In the genomic region with DNA sequence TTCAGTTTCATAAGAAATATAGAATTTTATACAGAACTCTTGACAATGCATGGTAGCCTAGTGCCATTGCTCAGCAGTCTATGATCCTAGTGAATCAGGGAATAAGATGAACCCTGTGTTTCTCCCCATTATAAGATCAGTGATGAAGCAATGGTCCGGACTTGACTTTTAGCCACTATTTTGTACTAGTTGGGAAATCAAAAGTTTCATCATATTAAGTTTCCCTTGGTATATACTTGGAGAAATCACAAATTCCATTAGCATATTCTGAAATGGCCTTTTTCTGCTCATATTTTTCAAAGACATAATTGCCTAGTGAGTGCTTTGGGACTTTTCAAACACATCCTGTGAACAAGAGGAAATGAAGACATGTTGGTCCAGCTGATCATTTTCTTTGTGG, we compare ENCODE assay signal across 26 mouse cellular contexts. TPM values are rescaled to one million over a fixed set of nuclear protein-coding genes. Genes with fewer than 3 reads are reported as not detected.
DNase-seq lines count a peak whose midpoint lies in the region; ATAC-seq and TF ChIP-seq lines count a peak whose summit lies in the region.
"Had no signal": no experiment of that assay in that cellular context is flagged by ENCODE, and none has a peak within 500 bp of the region (broad histone marks: within the 10 kb centered on the region; RNA-seq: fewer than 3 reads in every experiment).

A gene (plus strand): TSS at position 260 of the 400 bp plus-strand sequence.

- H3K4me2 ChIP-seq in intestine, embryonic 15.5 days (replicated peaks): no peak within 1 kb of the TSS
- H3K4me2 ChIP-seq: forebrain, embryonic 13.5 days; heart, embryonic 12.5 days; heart, embryonic 15.5 days; hindbrain, embryonic 13.5 days had no signal

- H3K27me3 ChIP-seq in intestine, embryonic 15.5 days (replicated peaks): no peaks in the 10 kb centered on the region
- H3K27me3 ChIP-seq: CH12.LX; forebrain, embryonic 13.5 days; heart, embryonic 12.5 days; heart, embryonic 15.5 days; hindbrain, embryonic 13.5 days had no signal

- intact Hi-C loops in gastrocnemius, adult 2 months (cut with DNase I): no loop called here
- intact Hi-C loops in gastrocnemius, postnatal 14 days (cut with DNase I; ENCODE audit: low total_unique reads): no loop called here

- no peaks in the 10 kb centered on the region for H3K36me3 ChIP-seq in intestine, embryonic 15.5 days
- H3K36me3 ChIP-seq: forebrain, embryonic 10.5 days; G1E; heart, embryonic 12.5 days; heart, embryonic 15.5 days; hindbrain, embryonic 10.5 days; hindbrain, embryonic 13.5 days had no signal

- peaks cover 2% of the 10 kb centered on the region for H3K4me1 ChIP-seq in brown adipose tissue, adult 24 weeks (ENCODE audit: control insufficient read depth, insufficient read depth, insufficient read length, low read length)
- H3K4me1 ChIP-seq in intestine, embryonic 15.5 days (replicated peaks): no peaks in the 10 kb centered on the region
- H3K4me1 ChIP-seq: heart, embryonic 12.5 days; heart, embryonic 15.5 days; hindbrain, embryonic 10.5 days; hindbrain, embryonic 13.5 days had no signal

- H3K4me3 ChIP-seq in gastrocnemius, adult 2 months: no peak within 1 kb of the TSS
- peak within 1 kb of the TSS; percentile 67 for H3K4me3 ChIP-seq in brown adipose tissue, adult 24 weeks (ENCODE audit: insufficient read depth, low read depth, low read length)
- H3K4me3 ChIP-seq in intestine, embryonic 15.5 days (replicated peaks): no peak within 1 kb of the TSS
- H3K4me3 ChIP-seq: forebrain, embryonic 10.5 days; forebrain, embryonic 13.5 days; heart, embryonic 12.5 days; heart, embryonic 15.5 days; hindbrain, embryonic 10.5 days; hindbrain, embryonic 13.5 days had no signal

- WGBS in intestine, embryonic 15.5 days: 84% methylated on average over 1 of the region's 1 CpGs

- no peak within 1 kb of the TSS for H3K9ac ChIP-seq in intestine, embryonic 15.5 days
- H3K9ac ChIP-seq: forebrain, embryonic 13.5 days; heart, embryonic 12.5 days; heart, embryonic 15.5 days; hindbrain, embryonic 13.5 days had no signal

- peak within 1 kb of the TSS; percentile 48 for H3K27ac ChIP-seq in gastrocnemius, adult 2 months
- H3K27ac ChIP-seq in brown adipose tissue, adult 24 weeks (replicated peaks; ENCODE audit: low read depth, low read length): peak within 1 kb of the TSS; percentile 98
- H3K27ac ChIP-seq in intestine, embryonic 15.5 days: no peak within 1 kb of the TSS
- H3K27ac ChIP-seq: forebrain, embryonic 10.5 days; forebrain, embryonic 13.5 days; heart, embryonic 15.5 days; hindbrain, embryonic 10.5 days; hindbrain, embryonic 13.5 days had no signal

- no peak for ATAC-seq in intestine, embryonic 15.5 days
- ATAC-seq: forebrain, embryonic 13.5 days; forebrain, embryonic 16.5 days; hindbrain, embryonic 16.5 days; intestine, embryonic 16.5 days had no signal

- TF ChIP-seq CTCF in gastrocnemius, adult 2 months (IDR thresholded peaks at IDR 0.05): no peak

- H3K9me3 ChIP-seq in intestine, embryonic 15.5 days: no peaks in the 10 kb centered on the region
- H3K9me3 ChIP-seq: forebrain, embryonic 10.5 days; forebrain, embryonic 13.5 days; heart, embryonic 12.5 days; heart, embryonic 15.5 days; hindbrain, embryonic 10.5 days; hindbrain, embryonic 13.5 days had no signal

- DNase-seq in adrenal gland, postnatal 10 days: no peak
- no peak for DNase-seq in adrenal gland, postnatal 36 days
- DNase-seq in gastrocnemius, adult 2 months: no peak
- DNase-seq in gastrocnemius, postnatal 14 days: no peak
- DNase-seq in NIH3T3 (ENCODE audit: low read depth): peak; percentile 8
- DNase-seq: B cell, adult 2 months; cerebellum, adult 18-20 months; cerebellum, adult 9-10 months; cerebellum, postnatal 14 days; heart, adult 18-20 months; heart, postnatal 10 days; heart, postnatal 36 days; kidney, adult 18-20 months had no signal

RNA-seq across cellular contexts. Expression of the gene that starts here (rescaled TPM):
- 10 to 100 TPM; 12.9 to 14.6 TPM for total RNA-seq in adrenal gland, postnatal 10 days (2021)
- total RNA-seq in adrenal gland, postnatal 36 days (2021): 10 to 100 TPM in 1 of 2 experiments, 1 to 10 TPM in 1; 8.9 to 31.3 TPM
- total RNA-seq in gastrocnemius, adult 2 months (2021): under 1 TPM; 0.25 to 0.51 TPM
- under 1 TPM; 0.18 to 0.35 TPM for total RNA-seq in gastrocnemius, postnatal 14 days (2021)
- polyA plus RNA-seq in brown adipose tissue, adult 24 weeks (2012; ENCODE audit: insufficient read depth, insufficient read length, missing spikeins): 132 and 191 TPM in 2 replicates
- polyA plus RNA-seq in intestine, embryonic 15.5 days (2015; fragmentation: Nextera tagmentation; extraction: Ambion mirVana): 0.19 and 0.24 TPM in 2 replicates
- total RNA-seq: CH12.LX had no signal
- polyA plus RNA-seq: G1E; heart, embryonic 12.5 days had no signal

Comparison
In these comparisons a context has a peak if more than half of its experiments do, and no peak if none do; other contexts are left out.
1. RNA of the gene that starts here (total RNA-seq): 8.9 to 31.3 TPM in adrenal gland, postnatal 36 days and 12.9 to 14.6 TPM in adrenal gland, postnatal 10 days; 0.25 to 0.51 TPM in gastrocnemius, adult 2 months and 0.18 to 0.35 TPM in gastrocnemius, postnatal 14 days; every median in the first group is over 4 times any median in the second.
2. RNA of the gene that starts here (polyA plus RNA-seq): 132 to 191 TPM in brown adipose tissue, adult 24 weeks; 0.19 to 0.24 TPM in intestine, embryonic 15.5 days; every median in the first group is over 100 times any median in the second.